Mouse (Mus musculus) lung, postnatal 14 days (tissue): ENCODE measurements around the gene Cfap65.

Experiments
- DNase-seq: peaks from one replicate; pipeline ENCODE4 v3.0.0; 2021

The Cfap65 gene

GRCm38 (mm10) chr1:74882055-74882734, 53.2 kb downstream of the Cfap65 start:
- no peak for DNase-seq

DNA sequence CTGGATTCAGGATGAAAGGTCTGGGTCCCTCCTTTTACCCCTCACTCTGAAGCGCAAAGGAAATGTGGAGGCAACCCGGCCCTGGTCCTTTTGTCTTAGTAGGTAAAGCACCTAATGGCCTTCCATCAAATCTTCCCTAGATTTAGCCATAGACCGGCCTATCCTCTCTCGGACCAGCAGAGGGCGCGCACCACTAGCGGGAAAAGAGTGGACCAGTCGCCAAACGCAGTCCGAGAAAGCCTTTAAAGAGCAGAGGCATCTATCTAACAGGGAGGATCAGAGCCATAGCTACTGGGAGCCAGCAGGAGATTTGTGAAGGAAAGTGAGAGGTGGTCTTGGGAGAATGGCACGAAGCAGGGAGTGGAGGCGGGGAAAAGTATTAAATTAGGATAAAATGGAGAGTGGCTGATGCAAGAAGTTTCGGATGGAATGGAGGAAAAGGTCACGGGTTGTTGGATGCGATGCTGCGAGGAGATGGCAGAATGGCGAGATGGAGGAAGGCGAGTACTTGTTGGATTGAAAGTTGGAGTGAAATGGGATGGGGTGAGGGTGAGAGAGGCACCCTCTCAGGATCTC, 54.5 kb downstream of the Cfap65 start:
- peak; percentile 71 for DNase-seq

DNA sequence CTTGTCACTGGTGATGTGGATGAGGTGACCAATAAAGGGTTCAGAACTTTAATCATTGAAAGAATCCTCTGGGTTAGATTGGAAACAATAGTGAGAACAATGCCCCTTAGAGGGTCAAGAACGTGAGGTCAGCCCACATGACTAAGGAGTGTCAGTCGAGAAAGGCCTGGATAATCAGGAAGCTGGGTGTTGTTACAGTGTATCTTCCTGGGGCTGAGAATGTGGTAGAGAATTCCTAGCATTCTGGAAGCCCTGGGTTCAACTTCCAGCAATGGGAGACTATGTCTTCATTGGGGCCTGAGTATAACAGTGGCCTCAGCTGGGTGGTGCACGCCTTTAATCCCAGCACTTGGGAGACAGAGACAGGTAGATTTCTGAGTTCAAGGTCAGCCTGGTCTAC, 58.2 kb downstream of the Cfap65 start:
- no peak for DNase-seq

DNA sequence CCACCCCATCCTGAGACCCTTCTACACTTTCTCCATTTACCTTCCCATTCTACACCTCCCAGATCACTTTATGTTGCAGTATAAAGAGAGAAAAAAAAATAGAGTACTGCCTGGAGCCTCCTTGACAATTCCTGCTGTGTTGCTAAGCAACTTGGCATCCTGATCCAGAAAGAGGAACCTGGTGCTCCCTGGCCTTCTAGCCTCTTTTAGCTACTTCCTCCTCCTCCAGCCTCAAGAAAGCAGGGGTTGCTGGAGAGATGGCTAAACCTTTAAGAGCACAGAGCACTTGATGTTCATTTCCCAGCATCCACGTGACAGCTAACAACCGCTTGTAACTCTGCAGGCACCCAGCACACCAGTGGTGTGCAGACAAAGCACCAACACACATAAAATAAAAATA, 63.2 kb downstream of the Cfap65 start:
- no peak for DNase-seq

- no peak for DNase-seq
Observed at GRCm38 (mm10) chr1:74861783-74862182, 73.6 kb downstream of the Cfap65 start.

DNA sequence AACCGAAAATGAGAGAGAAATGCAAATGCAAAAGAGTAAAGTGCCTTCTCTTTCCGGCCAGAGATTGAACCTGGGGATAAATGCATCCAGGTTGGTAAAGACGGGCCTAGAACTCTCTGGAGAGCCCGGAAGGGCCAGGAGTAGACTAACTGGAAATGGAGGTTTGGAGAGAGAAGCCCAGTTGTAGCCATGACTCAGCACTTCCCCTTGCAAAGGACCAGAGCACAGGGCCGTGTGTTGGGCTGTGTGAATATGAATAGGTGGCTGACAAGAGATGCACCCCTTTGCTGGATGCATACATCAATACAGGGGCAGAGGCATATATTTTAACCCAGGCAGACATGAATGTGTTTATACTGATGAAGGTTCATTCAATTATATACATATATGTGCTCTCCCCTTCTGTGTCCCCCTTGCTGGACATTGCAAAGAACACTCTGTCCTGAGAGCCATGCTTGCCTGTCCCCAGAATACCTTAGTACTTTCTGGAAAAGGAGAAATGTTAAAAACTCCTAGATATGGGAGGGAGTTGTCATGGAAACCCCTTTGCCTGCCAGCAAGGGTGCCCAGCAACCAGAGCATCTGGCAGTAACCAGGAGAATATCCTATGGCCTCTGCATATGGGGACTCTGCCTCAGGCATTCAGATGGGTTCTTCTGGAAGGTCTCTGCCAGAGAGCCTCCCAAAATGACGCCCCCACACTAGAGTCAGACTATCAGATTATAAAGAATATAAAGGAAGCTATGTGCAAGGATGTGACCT, 76.0 kb downstream of the Cfap65 start:
- DNase-seq = no peak

DNA sequence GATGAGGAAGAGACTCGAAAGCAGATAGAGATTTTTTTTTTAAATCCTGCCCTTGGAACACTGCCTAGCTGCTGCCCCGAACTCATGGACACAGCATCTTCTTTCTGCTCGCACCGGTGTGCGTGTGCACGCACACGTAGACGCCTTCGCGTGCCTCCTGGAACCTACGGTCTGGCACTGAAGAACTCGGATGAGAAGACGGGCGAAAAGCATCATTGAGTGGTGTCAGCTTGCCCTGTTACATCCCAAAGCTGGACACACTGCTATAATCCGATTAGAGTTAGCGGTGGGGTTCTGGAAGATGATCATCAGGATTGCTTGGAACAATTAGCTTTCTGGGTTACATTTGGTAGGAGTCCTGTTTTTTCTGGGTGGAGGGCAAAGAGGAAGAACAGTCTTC, 76.6 kb downstream of the Cfap65 start:
- DNase-seq = no peak

- DNase-seq = peak; percentile 60
Observed at GRCm38 (mm10) chr1:74858171-74858719, 77.2 kb downstream of the Cfap65 start.

DNA sequence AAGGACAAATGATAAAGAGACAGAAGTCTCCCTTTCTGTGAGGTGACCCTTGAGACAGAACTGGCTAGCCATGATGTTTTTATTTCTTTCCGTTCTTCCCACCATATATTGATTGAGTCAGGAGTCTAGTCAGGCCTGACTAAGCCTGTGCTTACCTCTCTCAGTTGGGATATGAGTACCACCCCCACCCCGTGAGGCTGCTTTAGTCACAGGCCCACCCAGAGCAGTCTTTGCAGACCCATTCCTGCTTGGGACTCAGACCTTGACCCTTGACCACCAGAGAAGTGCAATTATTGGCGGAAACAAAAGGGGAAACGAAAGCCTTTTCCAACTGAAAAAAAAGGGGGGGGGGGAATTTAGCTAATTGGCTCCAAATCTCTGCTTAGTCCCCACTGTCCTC, 77.7 kb downstream of the Cfap65 start:
- DNase-seq = no peak

- DNase-seq = no peak
Observed at GRCm38 (mm10) chr1:74857201-74857600, 78.2 kb downstream of the Cfap65 start.

DNA sequence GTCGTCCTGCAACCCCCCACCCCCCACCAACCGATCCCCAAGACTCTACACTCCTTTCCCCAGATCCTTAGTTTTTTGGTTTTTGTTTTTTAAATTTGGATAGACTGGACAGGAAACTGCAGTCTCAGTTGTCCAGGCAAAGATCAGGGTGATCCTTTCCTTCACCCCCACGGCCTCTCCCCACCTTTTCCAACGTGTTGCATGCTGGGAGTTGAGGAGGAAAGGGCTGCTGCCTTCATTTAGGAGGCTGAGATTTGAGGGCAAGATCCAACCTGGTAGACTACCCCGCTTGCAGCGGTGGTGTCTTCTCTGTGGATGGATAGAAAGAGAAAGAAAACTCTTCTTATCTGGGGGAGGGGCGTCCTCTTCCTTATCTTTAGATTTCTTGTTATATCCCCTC, 78.6 kb downstream of the Cfap65 start:
- DNase-seq = no peak

- DNase-seq = no peak
Observed at GRCm38 (mm10) chr1:74856439-74856720, 79.0 kb downstream of the Cfap65 start.

DNA sequence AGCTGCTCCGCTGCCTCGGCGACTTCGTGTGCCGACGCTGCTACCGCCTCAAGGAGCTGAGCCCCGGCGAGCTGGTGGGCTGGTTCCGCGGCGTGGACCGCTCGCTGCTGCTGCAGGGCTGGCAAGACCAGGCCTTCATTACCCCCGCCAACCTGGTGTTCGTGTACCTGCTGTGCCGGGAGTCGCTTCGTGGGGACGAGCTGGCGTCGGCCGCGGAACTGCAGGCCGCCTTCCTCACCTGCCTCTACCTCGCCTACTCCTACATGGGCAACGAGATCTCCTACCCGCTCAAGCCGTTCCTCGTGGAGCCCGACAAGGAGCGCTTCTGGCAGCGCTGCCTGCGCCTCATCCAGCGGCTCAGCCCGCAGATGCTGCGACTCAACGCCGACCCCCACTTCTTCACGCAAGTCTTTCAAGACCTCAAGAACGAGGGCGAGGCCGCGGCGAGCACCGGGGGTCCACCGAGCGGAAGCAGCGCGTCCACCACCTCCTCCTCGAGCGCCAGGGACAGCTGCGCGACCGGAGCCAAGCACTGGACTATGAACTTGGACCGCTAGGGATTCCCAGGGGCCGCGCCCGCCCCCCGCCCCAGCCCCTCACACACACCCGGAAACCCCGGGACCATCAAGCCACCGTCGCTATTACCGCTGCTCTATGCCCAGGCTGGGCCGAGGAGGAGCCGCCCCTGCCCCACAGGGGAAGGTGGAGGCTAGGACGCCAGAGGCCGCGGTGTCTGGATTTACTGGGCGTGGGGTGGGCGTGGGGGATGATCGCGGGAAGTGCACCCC, 79.6 kb downstream of the Cfap65 start:
- DNase-seq = no peak

DNA sequence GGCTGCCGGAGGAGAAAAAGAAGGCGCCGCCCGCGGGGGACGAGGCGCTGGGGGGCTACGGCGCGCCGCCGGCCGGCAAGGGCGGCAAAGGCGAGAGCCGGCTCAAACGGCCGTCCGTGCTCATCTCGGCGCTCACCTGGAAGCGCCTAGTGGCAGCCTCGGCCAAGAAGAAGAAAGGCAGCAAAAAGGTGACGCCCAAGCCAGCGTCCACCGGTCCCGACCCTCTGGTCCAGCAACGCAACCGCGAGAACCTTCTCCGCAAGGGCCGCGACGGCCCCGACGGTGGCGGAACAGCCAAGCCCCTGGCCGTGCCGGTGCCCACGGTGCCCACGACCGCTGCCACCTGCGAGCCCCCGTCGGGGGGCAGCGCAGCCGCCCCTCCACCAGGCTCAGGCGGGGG, 80.2 kb downstream of the Cfap65 start:
- no peak for DNase-seq

DNA sequence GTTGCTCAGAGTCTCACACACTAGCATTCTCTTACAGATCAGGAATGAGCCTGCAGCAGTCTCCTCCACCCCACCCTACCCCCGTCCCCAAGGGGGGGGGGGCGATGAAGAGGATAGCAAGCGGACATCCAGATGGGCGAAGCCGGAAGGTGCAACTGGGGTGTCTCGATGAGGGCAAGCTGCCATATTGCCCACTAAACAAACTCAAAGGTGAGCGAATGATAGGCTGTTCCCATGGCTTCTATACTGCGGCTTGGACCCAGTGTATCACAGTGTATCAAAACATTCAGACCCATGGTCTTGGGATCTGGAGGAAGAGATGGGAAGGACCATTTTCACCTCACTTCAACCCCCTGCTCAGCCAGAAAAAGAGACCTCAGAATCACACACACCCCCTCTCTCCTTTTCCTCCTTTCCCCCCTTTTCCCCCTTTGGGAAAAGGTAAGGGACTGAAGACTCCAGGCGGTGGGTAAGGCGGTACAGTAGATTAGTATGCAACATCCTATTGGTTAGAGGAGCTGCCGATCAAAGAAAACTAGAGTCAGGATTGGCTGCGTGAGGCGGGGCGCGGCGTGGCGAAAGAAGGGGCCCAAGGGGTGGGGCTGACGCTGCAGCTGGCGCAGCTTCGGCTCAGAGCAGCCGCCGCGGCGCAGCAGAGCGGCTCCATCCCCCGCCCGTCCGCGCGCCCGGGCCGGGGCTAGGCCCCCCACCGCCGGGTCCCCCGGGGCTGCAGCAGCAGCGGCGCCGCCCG, 80.9 kb downstream of the Cfap65 start, which contains the start of gene Cdk5r2:
TSS of gene Cdk5r2 (plus strand) at position 629 of the 751 bp plus-strand sequence.
- DNase-seq = peak; percentile 81
